In genomic region chr12:106559566-106559965, GRCm38 (mm10) we compare ENCODE assay signal across 19 mouse cellular contexts.
"Had no signal": no experiment of that assay in that cellular context is flagged by ENCODE, and none has a peak within 500 bp of the region (broad histone marks: within the 10 kb centered on the region; RNA-seq: fewer than 3 reads in every experiment).

No protein-coding gene starts in this region.

- H3K9me3 ChIP-seq: kidney, embryonic 15.5 days; midbrain, embryonic 12.5 days; midbrain, embryonic 15.5 days; neural tube, embryonic 13.5 days; stomach, embryonic 15.5 days had no signal

- ATAC-seq: midbrain, embryonic 15.5 days had no signal

- H3K4me2 ChIP-seq: kidney, embryonic 15.5 days; liver, embryonic 13.5 days; midbrain, embryonic 12.5 days; midbrain, embryonic 15.5 days; neural tube, embryonic 13.5 days; stomach, embryonic 15.5 days had no signal

- DNase-seq: kidney, adult 8-10 months; kidney, postnatal 10 days; kidney, postnatal 36 days; layer of hippocampus, postnatal 36 days; liver, embryonic 13.5 days; lung, adult 2 months; lung, postnatal 14 days; retina, postnatal 1 day; right cerebral cortex, postnatal 25 days; spleen, adult 18-20 months; thymus, postnatal 25 days had no signal

- H3K27ac ChIP-seq: kidney, embryonic 15.5 days; left cerebral cortex, adult 2 months; liver, embryonic 13.5 days; macrophage; midbrain, embryonic 12.5 days; midbrain, embryonic 15.5 days; neural tube, embryonic 13.5 days; stomach, embryonic 15.5 days had no signal

- H3K27me3 ChIP-seq: kidney, embryonic 15.5 days; liver, embryonic 13.5 days; midbrain, embryonic 12.5 days; midbrain, embryonic 15.5 days; neural tube, embryonic 13.5 days; stomach, embryonic 15.5 days had no signal

- H3K9ac ChIP-seq: kidney, embryonic 15.5 days; liver, embryonic 13.5 days; midbrain, embryonic 12.5 days; midbrain, embryonic 15.5 days; neural tube, embryonic 13.5 days; stomach, embryonic 15.5 days had no signal

- H3K4me1 ChIP-seq: kidney, embryonic 15.5 days; liver, embryonic 13.5 days; midbrain, embryonic 12.5 days; midbrain, embryonic 15.5 days; stomach, embryonic 15.5 days had no signal

- H3K4me3 ChIP-seq: kidney, embryonic 15.5 days; left cerebral cortex, adult 2 months; liver, embryonic 13.5 days; midbrain, embryonic 12.5 days; midbrain, embryonic 15.5 days; myocyte; neural tube, embryonic 13.5 days; stomach, embryonic 15.5 days had no signal

- H3K36me3 ChIP-seq: kidney, embryonic 15.5 days; liver, embryonic 13.5 days; midbrain, embryonic 12.5 days; midbrain, embryonic 15.5 days; neural tube, embryonic 13.5 days; stomach, embryonic 15.5 days had no signal
